Mouse (Mus musculus): ENCODE data around the gene Plin2. TPM values are rescaled to one million over a fixed set of nuclear protein-coding genes. Genes with fewer than 3 reads are reported as not detected.
"Not testable (repeated sequence)": the region's sequence is repeated elsewhere in the genome, so short reads cannot be mapped to it uniquely, and the experiment has no call there.

Plin2 gene
- polyA plus RNA-seq, 1 experiment from 2014 or later: 80.7 TPM

GRCm38 (mm10) chr4:86663919-86664318 lies 5.9 kb downstream of the Plin2 start:
- Histone ChIP-seq H3K4me3 (ENCODE audit: low read depth, low read length) (no peak overlapping the region), H3K9ac (ENCODE audit: low read depth, low read length) (no peak overlapping the region), H3K27ac (ENCODE audit: low read depth, low read length) (no peak overlapping the region), H3K36me3 (ENCODE audit: control insufficient read depth, insufficient read depth, low read length) (peaks cover 9% of the 10 kb centered on the region; the same call in 1 of the 2 replicates), H3K9me3 (ENCODE audit: control insufficient read depth, low read length) (no peaks in the 10 kb centered on the region), H3K4me1 (replicated peaks; ENCODE audit: control insufficient read depth, insufficient read depth, low read length) (no peaks in the 10 kb centered on the region), H3K27me3 (ENCODE audit: control insufficient read depth, insufficient read depth, low read length) (no peaks in the 10 kb centered on the region), H3K4me2 (replicated peaks; ENCODE audit: low read depth, low read length) (no peak overlapping the region)
- no peak for DNase-seq (ENCODE audit: low spot score)
- 68% methylated on average over 4 of the region's 4 CpGs for WGBS
- ATAC-seq (ENCODE audit: low FRiP score): no peak

- Histone ChIP-seq H3K36me3 (ENCODE audit: control insufficient read depth, insufficient read depth, low read length) (peaks cover 6% of the 10 kb centered on the region; the same call in 1 of the 2 replicates), H3K4me3 (ENCODE audit: low read depth, low read length) (no peak overlapping the region), H3K4me2 (replicated peaks; ENCODE audit: low read depth, low read length) (no peak overlapping the region), H3K27ac (ENCODE audit: low read depth, low read length) (no peak overlapping the region), H3K4me1 (replicated peaks; ENCODE audit: control insufficient read depth, insufficient read depth, low read length) (no peaks in the 10 kb centered on the region), H3K9ac (ENCODE audit: low read depth, low read length) (no peak overlapping the region), H3K27me3 (ENCODE audit: control insufficient read depth, insufficient read depth, low read length) (no peaks in the 10 kb centered on the region), H3K9me3 (ENCODE audit: control insufficient read depth, low read length) (no peaks in the 10 kb centered on the region)
- no peak for ATAC-seq (ENCODE audit: low FRiP score)
- WGBS: 96% methylated on average over 12 of the region's 12 CpGs
- no peak for DNase-seq (ENCODE audit: low spot score)
Measured at GRCm38 (mm10) chr4:86657176-86657575, 12.7 kb downstream of the Plin2 start.

- 96% methylated on average over 8 of the region's 8 CpGs for WGBS
- not testable (repeated sequence) for ATAC-seq (ENCODE audit: low FRiP score)
Measured at GRCm38 (mm10) chr4:86656410-86656809, 13.4 kb downstream of the Plin2 start.

DNA sequence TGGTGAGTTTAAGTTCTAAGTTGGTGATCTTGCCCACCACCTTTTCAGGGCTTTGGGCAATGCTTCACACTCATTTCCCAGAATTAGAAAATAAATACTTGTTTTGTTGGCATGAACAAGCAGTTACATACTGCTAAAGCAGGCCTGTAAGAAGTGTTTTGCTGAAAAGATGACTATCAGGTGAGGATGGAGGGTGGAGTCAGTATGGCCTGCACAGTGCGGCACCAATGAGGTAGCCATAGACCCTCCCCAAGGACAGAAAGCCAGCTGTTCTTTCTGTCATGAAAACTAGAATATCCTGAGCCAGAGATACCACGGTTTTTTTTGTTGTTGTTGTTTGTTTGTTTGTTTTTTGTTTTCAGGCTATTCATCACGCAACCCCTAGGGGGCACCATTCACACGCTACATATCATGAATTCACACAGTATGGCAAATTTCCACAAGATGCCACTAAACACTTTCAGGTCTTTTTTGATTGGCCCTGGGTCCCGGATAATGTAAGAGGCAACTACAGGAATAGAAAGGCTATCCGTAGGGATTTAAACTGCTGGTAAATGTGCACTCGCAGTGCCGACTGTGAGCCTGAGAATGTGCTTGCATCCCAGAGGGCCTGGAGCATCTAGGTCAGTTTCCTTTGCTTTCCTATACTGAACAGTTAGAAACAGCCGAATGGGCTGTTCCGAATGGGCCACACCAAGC lies 18.0 kb downstream of the Plin2 start:
- Histone ChIP-seq H3K4me3 (ENCODE audit: low read depth, low read length) (no peak overlapping the region), H3K4me2 (replicated peaks; ENCODE audit: low read depth, low read length) (no peak overlapping the region), H3K36me3 (ENCODE audit: control insufficient read depth, insufficient read depth, low read length) (no peaks in the 10 kb centered on the region), H3K4me1 (replicated peaks; ENCODE audit: control insufficient read depth, insufficient read depth, low read length) (no peaks in the 10 kb centered on the region), H3K9ac (ENCODE audit: low read depth, low read length) (no peak overlapping the region), H3K9me3 (ENCODE audit: control insufficient read depth, low read length) (no peaks in the 10 kb centered on the region), H3K27me3 (ENCODE audit: control insufficient read depth, insufficient read depth, low read length) (no peaks in the 10 kb centered on the region), H3K27ac (ENCODE audit: low read depth, low read length) (no peak overlapping the region)
- ATAC-seq (ENCODE audit: low FRiP score): no peak
- 77% methylated on average over 10 of the region's 10 CpGs for whole genome bisulfite sequencing
- DNase-seq (ENCODE audit: low spot score): no peak

More at GRCm38 (mm10) chr4:86656410-86656809, 13.4 kb downstream of the Plin2 start:
- H3K36me3 ChIP-seq (ENCODE audit: control insufficient read depth, insufficient read depth, low read length); H3K4me3 ChIP-seq (ENCODE audit: low read depth, low read length); H3K9ac ChIP-seq (ENCODE audit: low read depth, low read length); H3K4me1 ChIP-seq (replicated peaks; ENCODE audit: control insufficient read depth, insufficient read depth, low read length); DNase-seq (ENCODE audit: low spot score); H3K27ac ChIP-seq (ENCODE audit: low read depth, low read length); H3K4me2 ChIP-seq (replicated peaks; ENCODE audit: low read depth, low read length); H3K27me3 ChIP-seq (ENCODE audit: control insufficient read depth, insufficient read depth, low read length); H3K9me3 ChIP-seq (ENCODE audit: control insufficient read depth, low read length): not testable (repeated sequence)

GRCm38 (mm10) chr4:86648394-86648793 lies 21.5 kb downstream of the Plin2 start:
- H3K36me3 ChIP-seq (ENCODE audit: control insufficient read depth, insufficient read depth, low read length); H3K27ac ChIP-seq (ENCODE audit: low read depth, low read length); H3K4me2 ChIP-seq (replicated peaks; ENCODE audit: low read depth, low read length); H3K9ac ChIP-seq (ENCODE audit: low read depth, low read length); ATAC-seq (ENCODE audit: low FRiP score); H3K4me3 ChIP-seq (ENCODE audit: low read depth, low read length); DNase-seq (ENCODE audit: low spot score); H3K27me3 ChIP-seq (ENCODE audit: control insufficient read depth, insufficient read depth, low read length); H3K9me3 ChIP-seq (ENCODE audit: control insufficient read depth, low read length); H3K4me1 ChIP-seq (replicated peaks; ENCODE audit: control insufficient read depth, insufficient read depth, low read length): not testable (repeated sequence)
- 94% methylated on average over 10 of the region's 13 CpGs for WGBS

DNA sequence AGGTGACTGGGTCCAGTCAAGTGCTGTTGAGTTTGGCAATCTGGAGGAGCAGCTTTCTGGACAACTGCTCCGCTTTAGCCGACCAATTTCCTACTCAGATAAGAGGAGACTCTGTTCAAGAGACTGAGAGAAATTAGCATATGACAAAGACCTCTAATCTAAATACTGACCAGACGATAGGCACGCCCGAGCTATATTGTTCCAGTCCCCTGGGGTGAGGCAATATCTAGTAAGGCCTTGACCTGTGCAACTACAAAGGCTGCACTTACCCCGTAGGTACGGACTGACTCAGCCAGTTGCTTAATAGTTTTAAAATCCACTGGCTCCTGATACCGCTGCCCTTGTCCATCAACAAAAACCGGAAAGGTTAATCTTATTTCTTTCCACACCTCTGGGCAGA lies 32.3 kb downstream of the Plin2 start:
- H3K9ac ChIP-seq (ENCODE audit: low read depth, low read length); H3K27ac ChIP-seq (ENCODE audit: low read depth, low read length); ATAC-seq (ENCODE audit: low FRiP score); H3K4me2 ChIP-seq (replicated peaks; ENCODE audit: low read depth, low read length); H3K4me3 ChIP-seq (ENCODE audit: low read depth, low read length); DNase-seq (ENCODE audit: low spot score); H3K9me3 ChIP-seq (ENCODE audit: control insufficient read depth, low read length); H3K4me1 ChIP-seq (replicated peaks; ENCODE audit: control insufficient read depth, insufficient read depth, low read length); H3K27me3 ChIP-seq (ENCODE audit: control insufficient read depth, insufficient read depth, low read length); H3K36me3 ChIP-seq (ENCODE audit: control insufficient read depth, insufficient read depth, low read length): not testable (repeated sequence)
- WGBS: 92% methylated on average over 9 of the region's 9 CpGs

DNA sequence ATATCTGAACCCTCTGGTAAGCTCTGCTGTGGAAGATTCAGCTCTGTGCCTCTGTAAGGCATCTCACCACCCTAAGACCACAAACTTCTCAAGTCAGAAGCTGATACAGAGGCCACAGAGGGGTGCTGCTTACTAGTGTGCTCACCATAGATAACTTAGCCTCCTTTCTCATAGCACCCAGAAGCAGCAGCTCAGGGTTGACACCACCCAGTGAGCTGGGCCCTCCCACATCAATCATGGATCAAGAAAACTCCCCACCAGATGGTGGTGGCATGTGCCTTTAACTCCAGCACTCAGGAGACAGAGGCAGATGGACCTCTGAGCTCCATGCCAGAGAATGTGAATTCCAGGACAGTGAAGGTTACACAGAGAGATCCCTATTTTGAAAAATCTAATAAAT lies 35.0 kb downstream of the Plin2 start:
- not testable (repeated sequence) for H3K27me3 ChIP-seq (ENCODE audit: control insufficient read depth, insufficient read depth, low read length); H3K4me3 ChIP-seq (ENCODE audit: low read depth, low read length); H3K9me3 ChIP-seq (ENCODE audit: control insufficient read depth, low read length); H3K27ac ChIP-seq (ENCODE audit: low read depth, low read length); H3K4me2 ChIP-seq (replicated peaks; ENCODE audit: low read depth, low read length); H3K36me3 ChIP-seq (ENCODE audit: control insufficient read depth, insufficient read depth, low read length); H3K9ac ChIP-seq (ENCODE audit: low read depth, low read length); H3K4me1 ChIP-seq (replicated peaks; ENCODE audit: control insufficient read depth, insufficient read depth, low read length); ATAC-seq (ENCODE audit: low FRiP score); DNase-seq (ENCODE audit: low spot score)

GRCm38 (mm10) chr4:86634312-86634711 lies 35.5 kb downstream of the Plin2 start:
- H3K4me3 ChIP-seq (ENCODE audit: low read depth, low read length); DNase-seq (ENCODE audit: low spot score); H3K27me3 ChIP-seq (ENCODE audit: control insufficient read depth, insufficient read depth, low read length); H3K9ac ChIP-seq (ENCODE audit: low read depth, low read length); H3K9me3 ChIP-seq (ENCODE audit: control insufficient read depth, low read length); H3K4me2 ChIP-seq (replicated peaks; ENCODE audit: low read depth, low read length); H3K4me1 ChIP-seq (replicated peaks; ENCODE audit: control insufficient read depth, insufficient read depth, low read length); H3K27ac ChIP-seq (ENCODE audit: low read depth, low read length); ATAC-seq (ENCODE audit: low FRiP score); H3K36me3 ChIP-seq (ENCODE audit: control insufficient read depth, insufficient read depth, low read length): not testable (repeated sequence)

- not testable (repeated sequence) for H3K4me2 ChIP-seq (replicated peaks; ENCODE audit: low read depth, low read length); H3K4me1 ChIP-seq (replicated peaks; ENCODE audit: control insufficient read depth, insufficient read depth, low read length); H3K9me3 ChIP-seq (ENCODE audit: control insufficient read depth, low read length); DNase-seq (ENCODE audit: low spot score); H3K4me3 ChIP-seq (ENCODE audit: low read depth, low read length); H3K27me3 ChIP-seq (ENCODE audit: control insufficient read depth, insufficient read depth, low read length); ATAC-seq (ENCODE audit: low FRiP score); H3K36me3 ChIP-seq (ENCODE audit: control insufficient read depth, insufficient read depth, low read length); H3K9ac ChIP-seq (ENCODE audit: low read depth, low read length); H3K27ac ChIP-seq (ENCODE audit: low read depth, low read length)
- WGBS: 72% methylated on average over 4 of the region's 5 CpGs
Measured at GRCm38 (mm10) chr4:86632556-86632955, 37.3 kb downstream of the Plin2 start.
